Mouse (Mus musculus): ENCODE measurements around the gene Olfr541.
"Not testable (repeated sequence)": the region's sequence is repeated elsewhere in the genome, so short reads cannot be mapped to it uniquely, and the experiment has no call there.

Gene Olfr541

GRCm38 (mm10) chr7:140696967-140697366 is at the start of gene Olfr541:
TSS of gene Olfr541 (plus strand) at chr7:140697267.
- DNase-seq (ENCODE audit: low spot score in 2 of 2) = no peak

DNA sequence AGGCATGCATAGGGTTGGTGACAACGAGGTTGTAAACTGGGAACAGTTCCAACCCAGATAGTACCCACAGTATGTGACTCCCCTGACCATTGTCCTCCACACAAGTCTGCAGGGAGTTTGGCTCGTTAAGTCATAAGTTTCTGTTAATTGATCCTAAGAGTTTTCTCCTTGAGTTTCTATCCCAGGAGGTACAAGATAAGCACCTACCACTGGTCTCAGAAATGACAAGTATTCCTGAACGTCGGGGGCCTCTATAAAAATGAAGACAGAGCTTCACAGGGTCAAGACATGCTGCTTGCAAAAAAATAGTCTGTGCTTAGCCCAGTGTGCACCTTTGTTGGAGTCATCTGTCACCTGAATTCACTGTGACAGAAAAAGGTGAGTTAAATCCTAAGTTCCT is 37.4 kb upstream of the Olfr541 start, which contains the start of gene Olfr539:
Gene Olfr539 (plus strand): TSS at position 301 of the 400 bp plus-strand sequence.
- no peak for DNase-seq (ENCODE audit: low spot score in 2 of 2)

DNA sequence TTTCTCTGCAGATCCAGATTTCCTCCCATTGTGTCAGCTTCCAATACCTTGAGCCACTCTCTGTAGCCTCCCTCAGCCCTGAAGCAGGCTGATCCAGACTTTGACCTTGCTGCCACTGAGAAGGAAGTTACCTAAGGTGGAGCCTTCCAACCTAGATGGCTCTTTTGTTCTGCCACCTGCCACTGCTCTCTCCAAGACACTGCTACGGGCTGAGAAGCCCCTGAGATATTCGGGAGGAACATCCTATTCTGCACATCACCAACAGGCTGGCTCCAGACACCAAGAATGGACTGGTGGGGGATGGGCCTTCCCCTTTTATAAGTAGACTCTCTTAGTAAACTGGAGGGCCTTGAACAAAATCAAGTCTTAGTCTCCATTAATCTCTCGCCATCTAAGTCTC is 26.4 kb upstream of the Olfr541 start:
- not testable (repeated sequence) for DNase-seq (ENCODE audit: low spot score in 2 of 2)

GRCm38 (mm10) chr7:140675863-140676262 is 21.2 kb upstream of the Olfr541 start:
- DNase-seq (ENCODE audit: low spot score in 2 of 2) = no peak

DNA sequence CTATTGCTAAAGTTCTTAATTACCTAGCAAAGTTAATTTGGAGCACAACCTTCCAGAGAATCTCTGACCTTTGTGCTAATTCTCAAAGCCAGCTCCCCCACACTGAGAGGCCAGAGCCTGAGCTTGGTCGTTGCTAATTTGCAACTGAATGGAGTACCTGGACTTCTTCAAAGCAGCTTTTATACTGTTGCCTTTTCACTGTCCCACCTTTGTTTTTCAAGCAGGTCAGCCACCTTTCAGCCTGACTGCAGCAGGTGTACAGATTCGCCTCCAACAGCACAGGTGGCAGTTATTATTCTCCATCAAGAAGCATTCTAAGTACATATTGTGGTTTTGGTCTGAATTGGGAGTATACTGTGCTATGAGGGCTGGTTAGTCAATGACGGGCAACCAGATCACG is 17.5 kb upstream of the Olfr541 start:
- DNase-seq (ENCODE audit: low spot score in 2 of 2) = not testable (repeated sequence)

GRCm38 (mm10) chr7:140681651-140682050 is 15.4 kb upstream of the Olfr541 start, which contains the start of gene Olfr45:
TSS of gene Olfr45 (plus strand) at chr7:140681951.
- DNase-seq (ENCODE audit: low spot score in 2 of 2) = no peak

DNA sequence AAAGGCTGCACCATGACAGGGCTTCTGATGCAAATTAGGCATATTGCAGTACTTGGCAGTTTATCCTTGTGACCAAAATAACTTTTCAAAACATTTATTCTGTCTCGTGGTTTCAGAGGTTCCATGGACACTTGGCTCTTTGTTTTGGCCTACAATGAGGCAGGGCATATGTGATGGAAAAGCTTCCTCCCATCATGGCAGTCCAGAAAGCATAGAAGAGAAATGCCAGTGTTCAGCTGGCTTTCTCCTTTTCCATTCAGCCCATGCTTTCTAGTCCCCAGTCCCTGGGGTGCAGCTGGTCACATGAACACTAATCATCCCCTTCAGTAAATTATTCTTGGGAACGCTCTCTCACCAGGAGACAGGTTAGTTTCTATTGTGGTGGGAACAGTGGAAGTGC is 9.3 kb downstream of the Olfr541 start:
- DNase-seq (ENCODE audit: low spot score in 2 of 2) = no peak

DNA sequence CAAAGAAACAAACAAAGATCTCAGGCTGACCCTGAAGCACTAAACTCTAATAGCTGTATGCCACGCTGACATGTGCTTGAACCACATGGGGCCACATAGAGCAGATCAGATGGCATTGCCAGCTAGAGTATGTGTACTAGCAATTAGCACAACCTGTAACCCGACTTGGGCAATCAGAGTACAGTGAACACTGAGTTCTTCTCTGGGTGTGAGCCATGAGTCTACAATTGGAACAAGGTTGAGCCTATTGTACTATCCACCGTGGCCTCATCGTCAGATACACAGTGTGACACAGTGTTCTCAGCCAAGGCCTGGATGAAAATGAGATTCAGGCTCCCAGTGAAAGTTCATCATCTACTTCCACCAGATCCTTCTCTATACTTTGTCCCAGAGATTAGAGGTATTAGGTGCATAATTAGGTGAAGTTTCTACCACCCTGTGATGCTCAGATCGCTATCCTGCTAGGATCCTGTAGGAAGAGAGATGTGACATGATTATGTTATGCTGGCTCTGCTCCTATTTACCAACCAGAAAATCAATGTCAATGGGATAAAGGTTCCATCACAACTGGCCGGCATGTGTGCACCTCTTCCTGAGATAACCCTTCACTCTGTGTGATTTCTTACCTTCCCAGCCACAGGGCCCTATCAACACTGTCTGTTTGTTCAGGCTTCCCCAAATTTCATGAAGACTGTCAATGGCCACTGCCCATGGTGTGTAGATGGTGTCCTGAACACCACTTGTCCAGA is 10.6 kb downstream of the Olfr541 start:
- no peak for DNase-seq (ENCODE audit: low spot score in 2 of 2)

GRCm38 (mm10) chr7:140717155-140718055 is 20.3 kb downstream of the Olfr541 start:
- DNase-seq (ENCODE audit: low spot score in 2 of 2) = no peak

- no peak for DNase-seq (ENCODE audit: low spot score in 2 of 2)
Measured at GRCm38 (mm10) chr7:140721095-140721494, 24.0 kb downstream of the Olfr541 start.

DNA sequence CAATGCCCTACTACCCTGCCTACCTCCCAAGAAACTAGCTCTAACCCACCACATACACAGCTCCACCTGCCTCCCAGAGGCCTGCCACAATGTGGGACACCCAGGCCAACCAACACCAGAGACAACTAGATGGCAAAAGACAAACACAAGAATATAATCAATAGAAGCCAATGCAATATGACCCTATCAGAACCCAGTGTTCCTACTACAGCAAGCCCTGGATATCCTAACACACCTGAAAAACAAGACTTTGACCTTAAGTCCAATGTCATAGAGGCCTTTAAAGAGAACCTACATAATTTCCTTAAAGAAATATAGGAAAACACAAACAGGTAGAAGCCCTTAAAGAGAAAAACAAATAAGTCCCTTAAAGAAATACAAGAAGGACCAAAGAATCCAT is 28.5 kb downstream of the Olfr541 start:
- no peak for DNase-seq (ENCODE audit: low spot score in 2 of 2)

DNA sequence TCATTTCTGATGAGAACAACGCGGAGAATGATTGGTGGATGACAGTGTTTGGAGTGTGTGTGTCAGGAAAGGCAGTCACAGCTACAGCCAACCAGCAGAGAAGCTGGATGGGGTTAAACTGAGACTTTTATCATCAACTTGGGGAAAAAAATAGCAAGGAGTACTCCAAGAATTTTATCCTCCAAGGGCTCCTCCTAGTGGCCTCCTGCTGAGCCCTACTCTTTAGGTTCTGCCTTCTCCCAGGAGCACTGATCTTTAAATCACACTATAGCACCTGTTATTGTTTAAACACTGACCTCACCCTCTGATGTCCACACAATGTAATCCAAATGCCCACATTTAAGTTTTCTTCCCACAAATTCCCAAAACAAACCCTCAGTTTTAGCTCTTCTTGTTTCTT is 36.1 kb downstream of the Olfr541 start:
- peak in 1 of 2 experiments; percentile 27 for DNase-seq (ENCODE audit: low spot score in 2 of 2)

DNA sequence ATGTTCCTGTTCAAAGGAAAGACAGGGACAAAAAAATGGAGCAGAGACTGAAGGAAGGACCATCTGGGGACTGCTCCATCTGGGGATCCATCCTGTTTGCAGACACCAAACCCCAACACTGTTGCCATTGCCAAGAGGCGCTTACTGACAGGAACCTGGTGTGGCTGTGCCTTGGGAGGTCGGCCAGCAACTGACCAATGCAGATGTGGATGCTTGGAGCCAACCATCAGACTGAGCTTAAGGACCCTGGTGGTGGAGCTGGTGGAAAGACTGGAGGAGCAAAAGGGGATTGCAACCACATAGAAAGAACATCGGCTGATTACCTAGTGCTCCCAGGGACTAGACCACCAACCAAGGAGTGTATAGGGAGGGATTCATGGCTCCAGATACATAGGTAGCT is 50.3 kb downstream of the Olfr541 start:
- no peak for DNase-seq (ENCODE audit: low spot score in 2 of 2)

GRCm38 (mm10) chr7:140748116-140748826 is 51.2 kb downstream of the Olfr541 start:
- DNase-seq (ENCODE audit: low spot score in 2 of 2) = no peak

- DNase-seq (ENCODE audit: low spot score in 2 of 2) = no peak
Measured at GRCm38 (mm10) chr7:140748827-140749160, 51.7 kb downstream of the Olfr541 start.

- no peak for DNase-seq (ENCODE audit: low spot score in 2 of 2)
Measured at GRCm38 (mm10) chr7:140754556-140754955, 57.5 kb downstream of the Olfr541 start.

All from right cerebral cortex, adult 2 months (tissue).